ENCODE assay signal across 15 mouse cellular contexts in the genomic region with DNA sequence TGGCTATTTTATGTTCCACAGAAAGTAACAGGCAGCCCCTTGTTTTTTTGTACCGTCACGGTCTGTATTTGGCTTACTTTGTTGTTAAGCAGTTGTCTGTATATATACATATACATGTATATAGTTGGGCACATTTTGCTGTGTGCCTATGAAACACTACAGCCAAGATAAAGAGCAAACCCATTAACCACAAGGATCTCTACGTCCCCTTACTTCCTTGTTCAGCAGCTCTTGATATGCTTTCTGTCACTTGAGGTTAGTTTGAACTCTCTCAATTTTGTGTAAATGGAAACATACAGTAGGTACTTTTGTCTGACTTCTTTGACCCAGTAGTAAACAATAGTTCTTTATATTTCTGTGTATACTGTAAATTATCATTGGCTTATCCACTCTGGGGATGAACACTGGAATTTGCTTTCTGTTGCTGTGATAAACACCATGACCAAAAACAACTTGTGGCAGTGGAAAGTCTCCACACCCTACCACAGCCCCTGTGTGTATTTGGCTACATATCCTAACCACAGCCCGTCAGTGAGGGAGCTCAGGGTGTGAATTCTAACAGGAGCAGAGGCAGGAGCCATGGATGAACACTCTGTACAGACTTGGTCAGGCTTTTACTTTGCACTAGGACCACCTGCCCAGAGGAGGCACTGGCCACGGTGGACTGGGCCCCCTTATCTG.
"Had no signal": no experiment of that assay in that cellular context is flagged by ENCODE, and none has a peak within 500 bp of the region (broad histone marks: within the 10 kb centered on the region; RNA-seq: fewer than 3 reads in every experiment).

No protein-coding gene starts in this region.

- H3K9me3 ChIP-seq: limb, embryonic 10.5 days; liver, embryonic 15.5 days; midbrain, embryonic 13.5 days; neural tube, embryonic 15.5 days had no signal

- H3K4me2 ChIP-seq: liver, embryonic 11.5 days; liver, embryonic 15.5 days; midbrain, embryonic 13.5 days; neural tube, embryonic 15.5 days had no signal

- DNase-seq: kidney, adult 18-20 months; kidney, postnatal 4 days; lung, adult 2 months; lung, postnatal 14 days; thymus, postnatal 14 days had no signal

- H3K27me3 ChIP-seq: liver, embryonic 15.5 days; midbrain, embryonic 13.5 days; neural tube, embryonic 15.5 days had no signal

- H3K27ac ChIP-seq: kidney, postnatal 0 days; layer of hippocampus, adult 2 months; left cerebral cortex, adult 2 months; limb, embryonic 10.5 days; liver, embryonic 15.5 days; macrophage; midbrain, embryonic 13.5 days; neural tube, embryonic 15.5 days; stomach, postnatal 0 days had no signal

- H3K4me3 ChIP-seq: layer of hippocampus, adult 2 months; left cerebral cortex, adult 2 months; limb, embryonic 10.5 days; liver, embryonic 15.5 days; midbrain, embryonic 13.5 days; neural tube, embryonic 15.5 days had no signal

- H3K9ac ChIP-seq: liver, embryonic 15.5 days; midbrain, embryonic 13.5 days; neural tube, embryonic 15.5 days had no signal

- ATAC-seq: midbrain, embryonic 13.5 days had no signal

- H3K4me1 ChIP-seq: liver, embryonic 15.5 days; midbrain, embryonic 13.5 days; neural tube, embryonic 15.5 days had no signal
